Mouse (Mus musculus): ENCODE data around the gene Sgo2a.
"Not testable (repeated sequence)": the region's sequence is repeated elsewhere in the genome, so short reads cannot be mapped to it uniquely, and the experiment has no call there.

Gene Sgo2a

DNA sequence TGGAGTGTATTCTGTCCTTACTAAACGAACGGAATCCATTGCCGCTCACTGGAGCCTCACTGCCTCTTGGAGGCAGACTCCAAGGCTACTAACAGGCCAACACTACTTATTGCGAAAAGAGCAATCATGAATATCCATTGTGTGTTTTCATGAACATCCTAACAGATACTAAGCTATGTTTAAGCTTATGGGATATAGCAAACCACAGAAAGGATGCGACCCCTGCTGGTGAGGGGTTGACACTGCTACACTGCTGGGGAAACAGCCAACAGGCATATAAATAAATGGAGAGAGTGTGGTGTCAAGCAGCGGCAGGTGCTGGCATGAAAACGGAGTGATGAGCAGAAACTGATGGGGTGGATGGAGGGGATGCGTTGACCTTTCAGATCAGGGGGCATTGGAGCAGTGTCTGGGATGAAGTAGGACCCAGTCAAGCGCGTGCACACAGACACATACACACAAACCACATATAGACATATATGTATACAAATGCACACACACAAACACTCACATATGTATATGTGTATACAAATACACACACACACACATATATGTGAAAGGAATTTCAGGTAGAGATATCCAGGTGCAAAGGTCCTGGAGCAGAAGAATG is 35.5 kb downstream of the Sgo2a start:
- no peak for DNase-seq

DNA sequence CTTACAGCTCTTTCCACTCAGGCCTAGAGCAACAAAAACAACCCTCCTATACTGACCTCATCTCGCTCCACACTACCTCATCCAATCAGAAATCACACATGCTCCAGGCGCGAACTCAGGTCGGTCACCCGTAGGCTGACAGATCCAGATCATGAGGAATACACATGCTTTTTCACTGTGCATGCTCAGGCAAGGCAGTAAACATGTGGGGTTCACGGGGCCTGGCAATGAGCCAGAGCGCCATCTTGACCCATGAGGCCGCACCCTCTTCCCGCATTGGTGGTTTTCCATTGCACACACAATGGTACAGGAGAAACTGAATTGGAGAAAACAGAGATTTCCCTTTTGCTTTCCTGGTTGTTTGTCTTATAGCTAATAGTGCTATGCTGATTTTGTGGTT is 41.5 kb downstream of the Sgo2a start:
- DNase-seq: not testable (repeated sequence)

DNA sequence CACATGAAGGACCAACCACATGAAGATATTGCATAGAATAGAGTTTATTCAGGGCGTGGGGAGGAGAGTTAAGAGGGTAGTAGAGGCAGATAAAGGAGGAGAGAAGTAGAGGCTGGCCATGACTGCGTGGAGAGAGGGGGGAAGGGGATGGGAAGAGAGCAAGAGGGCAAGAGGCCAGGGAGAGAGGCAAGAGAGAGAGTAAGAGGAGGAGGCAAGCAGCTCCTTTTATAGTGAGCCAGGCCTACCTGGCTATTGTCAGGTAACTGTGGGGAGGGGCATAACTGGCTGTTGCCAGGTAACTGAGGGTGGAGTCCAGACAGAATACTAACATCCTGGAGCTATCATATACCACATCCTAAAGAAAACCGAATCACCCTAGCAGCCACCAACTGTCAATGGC is 49.3 kb downstream of the Sgo2a start:
- no peak for DNase-seq

- no peak for DNase-seq
These were observed 49.8 kb downstream of the Sgo2a start for GRCm38 (mm10) chr1:58045546-58045945.

DNA sequence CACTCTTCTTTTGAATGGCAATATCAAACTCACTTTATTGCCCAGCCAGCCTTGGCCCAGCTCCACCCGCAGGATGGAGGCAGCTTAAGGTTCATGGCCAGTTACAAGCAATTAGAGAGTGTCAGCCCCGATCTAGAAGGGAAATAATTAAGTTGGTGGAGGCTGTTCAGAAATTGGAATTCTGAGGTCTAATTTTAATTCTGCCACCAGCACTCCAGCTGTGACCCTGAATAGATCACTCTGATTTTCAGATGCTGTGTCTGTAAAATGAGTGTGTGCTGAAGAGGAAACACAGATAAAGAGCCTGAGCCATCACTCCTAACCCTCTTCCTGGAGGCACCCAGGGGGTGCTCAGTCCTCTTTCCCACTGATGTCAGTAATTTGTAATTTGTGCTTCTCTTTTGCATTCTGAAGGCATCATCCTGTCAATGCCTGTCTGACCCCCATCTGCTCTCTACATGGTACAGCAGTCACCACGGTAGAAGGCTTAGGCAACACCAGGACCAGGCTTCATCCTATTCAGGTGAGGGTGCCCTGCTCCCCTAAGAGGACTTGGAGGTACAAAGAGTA is 51.0 kb downstream of the Sgo2a start:
- DNase-seq: no peak

GRCm38 (mm10) chr1:58049126-58049525 is 53.4 kb downstream of the Sgo2a start:
- DNase-seq: no peak

- no peak for DNase-seq
These were observed 59.8 kb downstream of the Sgo2a start for GRCm38 (mm10) chr1:58055598-58055997.

- no peak for DNase-seq
These were observed 60.5 kb downstream of the Sgo2a start for GRCm38 (mm10) chr1:58056074-58056807.

DNA sequence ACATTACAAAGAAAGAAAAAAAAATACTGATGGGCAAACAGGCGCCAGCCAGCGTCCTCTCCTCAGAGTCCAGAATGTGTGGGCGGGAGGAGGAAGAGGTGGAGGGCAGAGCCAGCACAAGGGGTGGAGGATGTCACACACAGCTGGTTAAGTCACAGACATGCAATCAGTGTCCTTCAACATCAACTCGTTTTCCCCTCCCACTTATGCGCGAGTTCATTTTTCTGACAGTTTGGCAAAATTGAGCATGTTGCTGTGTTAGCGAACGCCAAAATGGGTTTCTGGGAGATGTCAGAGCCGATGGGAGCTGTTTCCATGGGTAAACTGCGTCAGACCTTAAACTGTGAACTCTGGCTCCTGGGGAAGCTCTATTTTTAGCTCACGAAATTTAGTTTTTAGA is 61.2 kb downstream of the Sgo2a start:
- DNase-seq: no peak

DNA sequence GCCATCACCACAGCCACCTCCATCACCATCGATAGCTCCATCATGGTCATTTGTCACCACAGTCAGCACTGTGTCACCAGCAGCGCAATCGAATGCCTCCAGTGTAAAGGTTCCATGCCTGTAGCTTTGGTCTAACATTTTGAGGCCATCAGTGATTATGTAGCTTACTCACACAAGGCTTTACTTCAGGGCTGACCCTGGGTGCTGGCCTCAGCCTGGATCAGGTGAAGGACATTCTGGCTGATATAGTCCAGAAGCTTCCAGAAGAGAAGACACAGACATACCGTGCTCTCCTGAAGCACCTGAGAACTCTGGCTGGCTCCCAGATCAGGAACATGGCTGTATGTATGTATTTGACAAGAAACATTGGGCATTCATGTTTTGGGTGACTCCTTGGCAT is 63.1 kb downstream of the Sgo2a start:
- no peak for DNase-seq

- DNase-seq: no peak
These were observed 66.4 kb downstream of the Sgo2a start for GRCm38 (mm10) chr1:58062131-58062530.

- DNase-seq: no peak
These were observed 69.4 kb downstream of the Sgo2a start for GRCm38 (mm10) chr1:58065151-58065550.

- DNase-seq: no peak
These were observed 69.8 kb downstream of the Sgo2a start for GRCm38 (mm10) chr1:58065606-58066005.

DNA sequence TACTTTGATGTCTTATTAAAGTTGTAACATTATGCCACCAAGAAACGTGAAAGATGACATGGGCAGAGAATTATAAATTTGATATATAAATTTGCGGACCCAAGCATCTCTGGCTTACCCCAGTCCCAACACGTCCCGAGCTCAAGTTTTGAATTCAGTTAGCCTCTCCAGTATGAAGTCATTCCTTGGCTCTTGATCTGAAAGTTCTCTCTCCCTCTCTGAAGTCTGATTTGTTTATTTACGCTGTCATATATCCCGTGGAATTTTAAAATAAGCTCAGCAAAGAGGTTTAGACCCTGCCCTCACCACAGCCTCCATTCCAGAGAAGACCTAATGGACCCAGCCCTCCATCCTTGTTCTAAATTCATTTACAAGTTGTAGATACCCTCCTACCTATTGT is 73.4 kb downstream of the Sgo2a start:
- no peak for DNase-seq

DNA sequence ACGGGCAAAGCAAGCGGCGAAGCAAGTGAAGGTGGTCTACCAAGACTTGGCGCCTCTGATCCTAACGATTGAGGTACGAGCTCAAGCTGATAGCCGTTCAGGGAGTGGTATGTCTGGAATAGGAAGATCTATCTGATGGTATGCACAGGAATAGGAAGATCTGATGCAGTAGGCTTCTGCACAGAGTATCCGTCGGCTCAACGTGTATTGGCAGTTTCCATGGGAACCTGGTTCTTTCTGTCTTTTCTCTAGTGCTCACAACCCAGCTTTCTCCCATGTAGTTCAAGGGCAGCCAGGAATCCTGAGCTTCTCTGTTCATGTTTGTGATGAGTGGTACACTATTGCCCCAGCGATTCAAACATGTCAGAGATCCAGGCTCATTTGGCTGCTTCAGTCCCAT is 74.3 kb downstream of the Sgo2a start:
- DNase-seq: no peak

- DNase-seq: no peak
These were observed 75.2 kb downstream of the Sgo2a start for GRCm38 (mm10) chr1:58071006-58071405.

GRCm38 (mm10) chr1:58071509-58071908 is 75.7 kb downstream of the Sgo2a start:
- DNase-seq: no peak

DNA sequence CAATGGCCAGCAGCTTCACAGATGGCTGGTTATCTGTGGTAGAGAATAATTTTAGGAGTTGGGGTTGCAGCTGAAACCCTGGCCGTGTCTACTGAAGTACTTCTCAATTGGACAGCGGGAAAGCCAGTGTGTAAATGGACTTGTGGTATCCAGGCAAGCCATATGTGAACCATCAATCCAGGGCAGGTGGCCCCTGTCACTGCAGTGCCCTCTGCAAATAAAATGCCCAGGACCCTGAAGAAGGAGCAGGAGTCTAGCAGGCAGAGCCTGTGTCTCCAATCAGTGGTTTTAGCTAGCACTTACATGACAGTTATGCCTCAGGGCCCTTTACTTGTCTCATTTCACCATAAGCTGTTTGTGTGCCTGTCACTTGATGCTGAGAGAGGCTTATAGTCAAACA is 76.6 kb downstream of the Sgo2a start:
- DNase-seq: no peak

DNA sequence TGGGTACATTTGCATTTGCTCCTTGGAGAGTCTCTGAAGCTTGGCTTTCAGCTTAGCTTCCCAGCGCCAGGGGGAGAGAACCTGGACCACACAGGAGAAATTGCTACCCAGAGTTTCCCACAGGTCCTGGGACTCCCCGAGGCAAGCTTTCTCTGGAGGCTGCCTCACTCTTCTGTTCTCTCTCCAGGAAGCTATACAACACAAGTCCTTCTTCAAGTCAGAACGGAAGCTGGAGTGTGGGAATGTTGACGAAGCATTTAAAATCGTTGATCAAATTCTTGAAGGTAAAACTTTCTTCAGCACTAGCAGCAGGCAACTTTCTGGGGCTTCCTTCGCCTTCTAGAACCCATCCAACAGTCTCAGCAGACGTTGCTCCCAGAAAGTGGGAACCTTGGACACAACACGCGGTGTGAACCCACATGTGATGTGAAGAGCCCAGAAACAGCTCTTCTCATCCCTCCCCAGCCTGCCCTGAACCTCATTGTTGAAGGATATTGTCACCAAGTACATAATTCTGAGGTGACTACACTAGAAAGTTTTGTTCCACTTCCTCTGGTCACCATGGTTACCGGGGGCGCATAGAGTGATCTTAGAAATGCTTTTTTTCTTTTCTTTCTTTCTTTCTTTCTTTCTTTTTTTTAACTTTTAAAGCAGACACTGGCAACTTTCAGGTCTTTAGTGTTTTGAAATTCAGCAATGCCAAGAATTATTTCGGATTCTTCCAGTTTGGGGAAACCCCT is 77.4 kb downstream of the Sgo2a start:
- no peak for DNase-seq

DNA sequence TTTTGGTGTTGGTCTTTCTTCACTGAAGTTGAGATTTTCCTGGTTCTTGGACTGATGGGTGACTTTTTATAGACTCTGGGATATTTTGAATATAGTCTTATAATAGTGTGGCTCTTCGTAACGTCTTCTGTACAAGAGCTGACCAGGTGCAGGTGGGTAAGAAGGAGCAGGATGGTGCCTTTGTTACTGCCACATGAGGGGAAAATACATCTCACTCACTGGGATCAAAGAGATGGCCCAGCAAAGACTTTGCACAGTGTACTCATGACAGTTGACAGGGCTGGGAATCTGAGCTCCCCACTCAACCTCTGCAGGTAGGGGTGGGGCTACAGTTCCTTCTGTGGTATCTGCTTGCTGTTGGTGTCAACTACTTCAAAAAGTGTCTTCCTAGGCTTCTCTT is 78.5 kb downstream of the Sgo2a start:
- no peak for DNase-seq
